Mouse (Mus musculus) spleen, postnatal 10 days (tissue): ENCODE data around the gene Prmt8.

ENCODE experiments used
- DNase-seq, 2 experiments: peaks; one replicate each; pipeline ENCODE4 v3.0.0; 2021 to 2022; ENCODE audit warnings: low spot score in 2 of 2

The Prmt8 gene

GRCm38 (mm10) chr6:127769275-127770156 is at the start of gene Prmt8:
TSS of gene Prmt8 (minus strand) at chr6:127769472.
- DNase-seq = no peak

DNA sequence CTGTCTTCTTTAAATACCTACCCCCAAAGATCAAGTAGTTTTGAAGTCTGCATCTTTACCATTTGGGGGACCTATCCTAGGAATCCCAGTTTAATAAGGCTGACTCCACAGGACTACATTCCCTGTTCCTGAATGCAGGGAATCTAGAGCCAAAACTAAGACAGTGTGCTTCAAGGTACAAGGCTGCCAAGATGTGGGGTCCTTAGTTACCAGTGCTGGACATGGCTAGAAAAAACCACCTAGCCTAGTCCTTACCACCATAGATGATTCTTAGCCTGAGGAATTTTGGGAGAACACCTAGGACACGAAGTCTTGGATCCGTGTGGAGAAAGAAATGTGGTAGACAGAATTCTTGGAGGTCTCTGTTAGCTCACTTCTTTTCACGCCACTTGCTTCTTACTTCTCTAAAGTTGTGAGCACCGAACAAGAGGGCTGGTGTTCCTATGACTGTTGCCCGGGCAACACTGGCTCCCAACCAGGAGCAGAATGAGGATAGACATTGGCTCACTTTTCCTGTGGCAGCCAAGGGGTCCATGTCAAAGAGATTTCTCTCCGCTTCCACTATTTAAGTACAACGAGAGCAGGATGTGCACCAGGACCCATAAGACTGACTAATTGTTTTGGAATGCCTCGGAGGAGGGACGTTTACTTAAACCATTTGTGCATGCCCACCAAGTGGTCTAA is 33.9 kb upstream of the Prmt8 start:
- no peak for DNase-seq

GRCm38 (mm10) chr6:127802211-127802610 is 32.9 kb upstream of the Prmt8 start:
- DNase-seq = no peak

DNA sequence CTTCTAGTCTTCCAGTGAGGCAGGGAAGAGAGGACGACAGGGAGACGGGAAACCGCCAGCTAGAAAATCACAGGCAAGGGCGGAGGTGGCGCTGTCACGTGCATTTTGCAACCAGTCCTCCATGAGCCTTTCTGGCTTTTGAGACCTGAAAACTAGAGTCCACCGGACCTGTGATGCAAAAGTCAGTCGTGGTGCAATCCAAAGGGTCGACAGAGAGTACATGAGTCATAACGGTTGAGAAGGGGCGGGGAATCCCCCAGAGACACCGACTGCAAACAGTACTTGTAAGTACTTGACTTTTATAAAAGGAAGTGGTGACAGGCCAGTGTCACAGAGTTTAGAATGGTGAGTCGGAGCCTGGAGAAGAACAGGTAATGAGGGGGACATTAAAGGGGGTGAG is 20.8 kb upstream of the Prmt8 start:
- no peak for DNase-seq

GRCm38 (mm10) chr6:127770806-127771205 is 1.5 kb upstream of the Prmt8 start:
- no peak for DNase-seq

DNA sequence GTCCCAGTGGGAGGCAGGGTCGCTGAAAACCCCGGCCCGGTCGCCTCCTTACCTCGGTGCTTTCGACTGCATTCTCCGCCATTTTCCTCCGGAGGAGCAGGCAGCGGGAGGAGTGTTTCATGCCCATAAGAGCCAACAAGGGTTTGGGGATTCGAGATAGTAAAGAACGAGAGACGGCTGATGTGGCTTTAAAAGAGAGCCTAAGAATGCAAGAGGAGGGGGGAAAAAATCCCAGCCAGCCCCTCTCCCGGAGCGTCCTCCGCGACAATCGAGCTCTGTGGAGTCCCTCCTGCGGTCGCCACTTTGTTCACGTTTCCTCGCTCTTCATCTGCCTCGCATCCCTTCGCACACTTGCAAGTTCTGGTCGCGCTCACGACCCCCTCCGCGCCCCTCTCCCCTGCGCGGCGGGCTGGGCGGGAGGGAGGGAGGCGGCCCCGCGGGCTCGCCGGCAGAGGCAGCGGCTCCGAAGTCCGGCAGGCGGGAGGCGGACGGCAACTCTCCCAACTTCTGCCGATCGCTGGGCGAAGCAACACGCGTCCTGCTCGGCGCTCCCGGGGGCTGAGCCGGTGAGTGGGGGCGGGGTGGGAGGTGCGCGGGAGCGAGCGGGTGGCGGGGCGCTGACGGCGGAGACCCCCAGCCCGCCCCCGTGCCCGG is 524 bp downstream of the Prmt8 start:
- no peak for DNase-seq

GRCm38 (mm10) chr6:127767706-127768493 is 1.4 kb downstream of the Prmt8 start:
- peak; percentile 13 to 58 for DNase-seq

DNA sequence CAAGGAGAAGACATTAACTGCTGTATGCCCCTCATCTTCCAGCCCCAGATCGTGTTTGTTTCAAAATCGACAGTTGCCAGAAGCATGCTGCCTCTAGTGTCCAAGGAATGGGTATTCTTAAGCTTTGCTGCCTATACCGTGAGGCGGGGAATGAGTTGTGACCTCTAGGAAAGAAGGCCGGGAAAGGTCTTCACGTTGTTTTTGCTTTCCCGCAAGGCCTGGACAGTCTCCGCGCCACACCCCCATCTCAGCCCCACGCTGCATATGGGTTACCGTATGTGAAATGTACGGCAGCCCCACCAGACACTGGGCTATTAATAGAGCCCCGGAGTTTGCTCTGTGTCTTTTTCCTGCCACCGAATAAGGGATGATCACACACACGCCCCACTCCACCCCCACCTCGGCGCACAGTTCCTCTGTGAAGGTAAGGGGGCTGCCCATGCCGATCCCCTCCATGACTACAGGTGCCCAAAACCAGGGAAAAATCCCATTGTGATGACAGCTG is 2.0 kb downstream of the Prmt8 start:
- no peak for DNase-seq

GRCm38 (mm10) chr6:127766641-127767200 is 2.6 kb downstream of the Prmt8 start:
- DNase-seq = no peak

- no peak for DNase-seq
Measured at GRCm38 (mm10) chr6:127766041-127766604, 3.1 kb downstream of the Prmt8 start.

GRCm38 (mm10) chr6:127765573-127765972 is 3.7 kb downstream of the Prmt8 start:
- DNase-seq = no peak

DNA sequence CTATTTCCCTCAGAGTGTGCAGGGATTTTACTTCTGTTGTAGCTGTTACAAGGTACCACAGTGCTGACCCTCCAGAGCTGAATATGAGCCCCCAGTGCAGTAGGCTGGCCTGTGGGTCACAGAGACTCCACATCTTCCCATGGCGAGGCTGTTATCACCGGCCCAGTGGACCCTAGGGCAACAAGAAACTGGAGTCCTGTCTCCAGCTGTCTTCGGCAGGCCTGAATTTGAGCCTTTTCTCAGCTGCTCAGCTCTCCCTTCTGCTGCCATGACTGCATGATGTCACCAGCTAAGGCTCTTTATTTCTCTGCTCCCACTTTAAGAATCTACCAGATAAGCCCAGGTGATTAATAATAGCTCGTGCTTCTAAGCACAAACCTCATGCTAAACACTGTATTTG is 11.0 kb downstream of the Prmt8 start:
- no peak for DNase-seq

DNA sequence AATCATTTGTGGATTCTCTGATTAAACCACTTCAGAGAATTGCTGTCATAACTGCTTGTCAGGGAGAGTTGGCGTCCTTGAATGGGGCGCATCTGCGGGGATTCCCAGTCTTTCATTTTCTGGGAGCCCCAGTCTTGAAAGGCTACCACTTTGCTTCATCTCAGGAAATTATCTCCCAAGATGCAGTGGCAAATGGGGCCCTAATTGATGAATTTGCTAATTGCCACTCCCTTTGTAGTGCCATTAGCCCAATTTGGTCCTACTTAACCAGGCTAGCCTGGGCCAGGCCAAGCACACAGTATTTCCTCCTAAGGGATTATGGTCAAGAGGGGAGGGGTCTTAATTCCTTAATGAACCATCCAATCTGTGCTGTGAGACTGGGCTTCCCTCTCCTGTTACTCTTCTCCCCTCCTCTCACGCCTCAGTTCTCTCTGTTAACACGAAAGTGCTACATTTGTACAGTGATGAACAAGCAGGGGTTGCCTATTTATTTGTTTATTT is 11.6 kb downstream of the Prmt8 start:
- DNase-seq = no peak

DNA sequence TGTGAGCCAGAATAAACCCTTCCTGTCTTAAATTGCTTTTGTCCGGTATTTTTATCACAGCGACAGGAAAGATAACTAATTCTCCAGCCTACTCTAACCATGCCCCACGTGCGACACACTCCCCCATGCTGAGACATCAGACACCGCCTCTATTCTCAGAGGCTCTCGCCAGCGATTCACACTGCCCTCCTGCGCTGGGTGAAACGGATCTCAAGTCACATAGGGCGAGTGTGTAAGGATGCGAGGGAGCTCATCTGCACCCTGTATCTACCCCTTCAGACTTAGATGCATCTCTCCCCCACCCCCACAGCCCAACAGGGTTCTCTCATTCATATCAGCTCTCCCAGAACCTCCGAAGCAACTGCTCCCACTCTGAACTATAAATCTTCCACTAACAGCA is 12.4 kb downstream of the Prmt8 start:
- DNase-seq = no peak

DNA sequence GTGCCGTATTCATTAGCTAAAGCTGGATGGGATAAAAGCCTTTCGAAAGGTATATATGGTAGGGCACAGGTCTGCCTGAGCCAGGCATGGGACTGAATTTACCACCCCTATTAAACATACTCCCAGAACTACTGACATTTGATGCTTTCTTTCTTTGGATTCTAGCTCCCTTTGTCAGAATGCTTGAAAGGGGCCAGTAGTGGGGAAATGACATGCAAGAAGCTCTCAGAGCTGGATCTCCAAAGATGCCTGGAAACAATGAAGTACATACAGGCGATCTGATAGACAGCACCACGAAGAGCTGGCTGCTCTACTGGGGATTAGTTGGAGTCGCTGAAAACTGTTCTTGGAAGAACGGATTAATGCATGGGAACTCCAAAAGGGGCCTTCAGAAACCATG is 16.0 kb downstream of the Prmt8 start:
- no peak for DNase-seq

GRCm38 (mm10) chr6:127752681-127753080 is 16.6 kb downstream of the Prmt8 start:
- no peak for DNase-seq

DNA sequence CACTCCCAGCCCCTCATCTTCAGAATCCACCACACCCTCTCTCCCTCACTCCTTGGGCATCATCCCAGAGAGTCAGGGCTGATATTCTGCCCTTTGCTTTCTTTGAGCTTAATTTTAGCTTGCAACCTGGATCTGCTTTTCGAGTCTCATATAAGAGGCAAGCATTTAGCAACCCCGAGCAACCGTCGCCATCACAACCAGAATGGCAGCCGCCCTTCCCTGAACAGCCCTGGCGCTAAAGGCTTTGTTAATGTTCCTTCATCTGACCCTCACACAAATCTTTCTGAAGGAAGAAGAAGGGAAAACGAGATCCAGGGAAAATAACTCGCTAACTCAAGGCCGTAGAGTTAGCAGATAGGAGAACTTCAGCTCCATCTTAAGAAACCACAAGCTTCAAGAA is 17.8 kb downstream of the Prmt8 start:
- no peak for DNase-seq

- DNase-seq = no peak
Measured at GRCm38 (mm10) chr6:127748793-127749192, 20.5 kb downstream of the Prmt8 start.

- DNase-seq = no peak
Measured at GRCm38 (mm10) chr6:127742290-127742689, 27.0 kb downstream of the Prmt8 start.

DNA sequence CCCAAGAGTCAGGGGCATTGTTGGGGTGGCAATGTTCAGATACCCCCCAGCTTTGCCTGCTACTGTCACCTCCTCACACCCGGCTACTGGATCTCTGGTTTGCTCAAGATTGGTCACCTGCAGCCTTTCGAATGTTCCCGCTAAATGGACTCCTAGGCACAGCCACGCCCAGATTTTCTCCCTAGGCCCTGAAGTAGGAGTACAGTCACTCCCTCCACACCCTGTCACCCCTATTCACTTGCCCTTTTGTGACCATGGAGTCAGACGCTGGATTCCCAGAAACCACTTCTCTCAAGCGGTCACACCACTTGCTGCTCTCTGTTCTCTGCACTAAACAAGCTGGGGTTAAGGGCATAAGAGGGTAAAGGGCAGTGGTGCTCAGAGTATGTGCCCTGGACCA is 28.1 kb downstream of the Prmt8 start:
- no peak for DNase-seq

GRCm38 (mm10) chr6:127740711-127741110 is 28.6 kb downstream of the Prmt8 start:
- no peak for DNase-seq
